Mouse (Mus musculus) layer of hippocampus, adult 9-11 months (tissue): ENCODE data around the gene Nfe2l2.

ENCODE experiments used
- DNase-seq: peaks from one replicate; pipeline ENCODE4 v3.0.0; 2022

Gene Nfe2l2

GRCm38 (mm10) chr2:75682978-75683709 lies 21.3 kb downstream of the Nfe2l2 start:
- DNase-seq: peak; percentile 74

GRCm38 (mm10) chr2:75681439-75681838 lies 23.0 kb downstream of the Nfe2l2 start:
- no peak for DNase-seq

DNA sequence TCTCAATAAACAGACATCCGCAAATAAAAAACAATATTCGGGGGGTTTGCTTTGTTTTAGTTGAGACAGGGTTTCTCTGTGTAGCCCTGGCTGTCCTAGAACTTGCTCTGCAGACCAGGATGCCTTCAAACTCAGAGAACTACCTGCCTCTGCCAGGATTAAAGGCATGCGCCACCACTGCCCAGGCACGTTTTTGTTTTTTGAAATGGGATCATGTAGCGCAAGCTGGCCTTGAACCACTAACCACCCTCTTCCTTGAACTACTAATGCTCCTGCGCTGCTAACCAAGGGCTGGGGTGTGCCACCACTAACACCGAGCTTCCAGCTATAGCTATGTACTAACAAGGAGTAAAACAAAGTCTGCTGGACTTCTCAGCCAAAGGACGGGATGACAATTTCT lies 24.5 kb downstream of the Nfe2l2 start:
- DNase-seq: no peak

GRCm38 (mm10) chr2:75676567-75676966 lies 27.9 kb downstream of the Nfe2l2 start:
- DNase-seq: no peak

DNA sequence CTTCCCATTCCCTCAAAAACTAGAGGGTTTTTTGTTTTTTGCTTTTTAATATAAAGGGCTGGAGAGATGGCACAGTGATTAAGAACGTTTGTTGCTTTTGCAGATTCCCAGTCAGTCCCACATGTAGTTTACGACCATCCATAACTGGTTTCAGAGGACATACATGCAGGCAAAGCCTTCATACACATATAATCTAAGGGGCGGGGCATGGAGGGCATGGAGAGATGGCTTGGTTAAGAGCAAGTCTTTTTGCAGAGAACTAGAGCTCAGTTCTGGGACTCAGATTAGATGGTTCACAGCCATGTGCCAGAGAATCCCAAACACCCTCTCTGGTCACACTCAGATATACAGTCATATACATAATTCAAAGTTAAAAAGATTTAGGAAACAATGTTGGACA lies 31.9 kb downstream of the Nfe2l2 start:
- DNase-seq: no peak

- DNase-seq: no peak
Observed at GRCm38 (mm10) chr2:75671337-75671660, 33.1 kb downstream of the Nfe2l2 start.

- no peak for DNase-seq
Observed at GRCm38 (mm10) chr2:75670446-75671336, 33.8 kb downstream of the Nfe2l2 start.

DNA sequence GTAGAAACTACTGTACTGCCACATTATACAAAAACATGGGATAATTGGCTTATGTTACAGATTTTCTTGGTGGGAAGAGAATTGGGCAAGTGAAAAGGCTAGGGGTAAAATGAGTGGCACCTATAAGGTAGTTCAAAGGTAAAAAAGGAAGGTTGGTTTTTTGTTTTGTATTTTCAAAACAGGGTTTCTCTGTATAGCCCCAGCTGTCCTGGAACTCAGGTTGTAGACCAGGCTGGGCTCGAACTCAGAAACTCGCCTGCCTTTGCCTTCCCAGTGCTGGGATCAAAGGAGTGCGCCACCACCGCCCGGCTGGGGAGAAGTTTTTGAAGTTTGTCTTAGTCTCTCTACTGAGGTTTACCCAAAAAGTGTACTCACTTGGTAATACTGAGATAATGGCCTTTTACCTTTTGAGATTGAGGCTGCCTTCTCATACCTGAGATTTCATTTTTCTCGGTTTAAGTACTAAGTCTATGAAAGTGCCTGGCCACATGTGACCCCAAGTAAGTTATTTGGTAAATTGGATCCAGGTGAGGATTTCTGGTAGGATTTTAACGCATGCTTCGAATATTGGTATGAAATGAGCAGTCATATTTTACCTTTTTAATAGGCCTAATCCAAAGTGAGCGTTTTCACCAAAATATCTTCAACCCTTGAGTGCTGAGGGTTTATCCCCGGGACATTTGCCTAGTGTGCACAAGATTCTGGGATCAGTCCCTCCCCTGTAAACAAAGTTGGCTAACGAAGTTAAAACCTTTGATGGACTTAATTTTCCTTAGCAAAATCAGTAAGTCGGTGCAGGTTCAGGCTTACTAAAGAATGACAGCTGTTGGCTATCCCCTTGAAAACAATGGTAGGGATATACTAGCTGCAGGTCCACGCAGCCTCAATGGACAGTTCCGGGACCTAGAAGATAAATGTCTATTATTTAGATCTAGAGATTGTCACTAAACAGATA lies 34.7 kb downstream of the Nfe2l2 start:
- no peak for DNase-seq

- DNase-seq: no peak
Observed at GRCm38 (mm10) chr2:75661106-75661505, 43.3 kb downstream of the Nfe2l2 start.

DNA sequence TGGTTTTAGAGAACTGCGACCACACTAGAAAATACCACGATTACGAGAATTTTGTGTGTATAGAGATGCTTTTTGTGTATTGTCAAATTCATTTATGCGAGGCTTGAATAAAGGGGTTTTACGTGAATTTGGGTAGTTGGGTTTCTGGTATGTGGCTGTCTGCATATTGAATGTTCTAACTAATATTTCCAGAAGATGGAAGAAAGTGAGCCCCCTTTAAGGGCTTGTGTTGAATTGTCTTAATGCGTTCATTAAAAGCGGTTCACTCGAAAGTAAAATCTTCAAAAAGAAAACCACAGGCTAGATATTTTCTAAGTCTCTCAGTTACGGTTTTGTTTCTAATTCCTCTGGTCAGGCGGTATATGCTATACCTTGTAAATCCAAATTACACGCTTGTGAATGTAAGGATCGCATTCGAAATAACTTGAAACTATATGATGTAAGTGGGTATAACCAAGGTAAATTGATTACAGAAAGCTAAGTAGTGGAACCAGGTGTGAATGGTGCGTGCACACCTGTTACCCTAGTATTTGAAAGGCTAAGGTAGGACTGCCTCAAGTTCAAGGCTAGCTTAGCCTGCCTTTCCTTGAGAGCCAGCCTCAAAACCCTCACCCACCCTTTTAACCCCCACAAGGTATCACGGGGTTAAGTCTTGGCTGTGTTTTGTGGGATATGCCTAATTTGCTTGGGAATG lies 44.0 kb downstream of the Nfe2l2 start:
- no peak for DNase-seq

DNA sequence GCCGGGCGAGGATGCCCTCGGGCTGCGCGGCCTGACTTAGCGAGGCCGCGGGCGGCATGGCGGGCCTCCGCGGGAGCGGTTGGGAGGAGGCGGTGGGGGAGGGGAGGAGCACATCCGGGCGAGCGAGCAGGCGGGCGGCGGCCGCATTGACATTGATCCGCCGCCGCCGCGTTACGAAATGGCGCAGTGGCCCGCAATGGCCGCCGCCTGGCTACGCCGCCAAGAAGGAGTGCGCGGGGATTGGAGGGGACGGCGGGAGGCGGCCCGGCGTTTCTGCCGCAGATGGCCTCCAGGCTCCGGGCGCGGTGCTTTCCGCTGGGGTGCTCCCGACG lies 44.8 kb downstream of the Nfe2l2 start:
- peak; percentile 92 for DNase-seq

- DNase-seq: peak; percentile 99
Observed at GRCm38 (mm10) chr2:75658727-75659628, 45.5 kb downstream of the Nfe2l2 start, which contains the start of gene Hnrnpa3. Gene Hnrnpa3 (plus strand): TSS chr2:75659261.

- DNase-seq: no peak
Observed at GRCm38 (mm10) chr2:75657907-75658691, 46.3 kb downstream of the Nfe2l2 start.

DNA sequence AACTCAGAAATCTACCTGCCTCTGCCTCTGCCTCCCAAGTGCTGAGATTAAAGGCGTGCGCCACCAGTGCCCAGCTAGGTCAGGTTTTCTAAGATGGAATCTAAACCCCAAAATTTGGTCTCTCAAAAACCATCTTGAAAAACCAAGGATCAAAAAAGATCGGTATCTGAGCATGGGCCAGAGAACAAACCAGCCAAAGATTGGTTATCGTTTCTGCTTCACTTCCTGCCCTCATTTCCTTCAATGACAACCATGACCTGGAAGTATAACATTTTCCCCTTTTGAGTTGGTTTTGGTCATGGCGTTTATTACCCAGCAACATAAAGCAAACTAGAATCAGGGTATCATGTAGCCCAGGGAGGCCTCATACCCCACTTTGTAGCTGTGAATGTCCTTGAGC lies 47.5 kb downstream of the Nfe2l2 start:
- DNase-seq: no peak

- no peak for DNase-seq
Observed at GRCm38 (mm10) chr2:75654679-75655078, 49.8 kb downstream of the Nfe2l2 start.

DNA sequence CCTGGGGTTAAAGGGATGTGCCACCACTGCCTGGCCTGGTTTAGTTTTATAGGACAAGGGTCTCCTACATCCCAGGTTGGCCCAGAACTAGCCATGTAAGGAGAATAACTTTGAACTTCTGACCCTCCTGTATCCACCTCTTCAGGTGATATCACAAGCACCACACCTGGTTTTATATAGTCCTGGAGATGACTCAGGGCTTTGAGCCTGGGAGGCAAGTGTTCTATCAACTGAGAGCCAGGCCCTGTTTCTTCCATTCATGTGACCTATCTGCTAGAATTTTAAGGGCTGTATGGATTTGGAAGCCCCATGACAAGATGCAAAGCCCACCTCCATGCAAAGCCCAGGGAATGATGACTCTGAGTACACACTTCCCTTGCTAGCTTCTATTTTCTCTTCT lies 51.3 kb downstream of the Nfe2l2 start:
- no peak for DNase-seq

GRCm38 (mm10) chr2:75650437-75650836 lies 54.0 kb downstream of the Nfe2l2 start:
- no peak for DNase-seq

DNA sequence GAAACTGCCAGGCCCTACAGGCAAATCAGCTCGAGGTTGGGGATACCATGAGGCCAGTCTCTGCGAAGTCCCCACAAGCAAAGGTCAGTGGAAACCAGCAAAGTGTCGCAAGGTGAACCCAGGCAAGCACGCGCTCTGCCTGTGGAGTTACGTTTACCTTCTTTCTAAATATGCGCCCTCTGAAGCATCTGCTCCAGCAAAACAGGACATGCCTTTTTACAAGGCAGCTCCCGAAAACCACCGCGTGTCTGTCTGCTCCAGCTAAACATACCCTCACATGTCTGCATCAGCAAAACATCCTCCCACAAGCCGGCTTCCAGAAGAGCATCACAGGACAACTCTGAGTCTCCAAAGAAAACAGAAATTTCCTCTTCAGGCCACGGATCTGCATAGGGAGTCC lies 59.2 kb downstream of the Nfe2l2 start:
- no peak for DNase-seq

GRCm38 (mm10) chr2:75643950-75644349 lies 60.5 kb downstream of the Nfe2l2 start:
- DNase-seq: no peak

DNA sequence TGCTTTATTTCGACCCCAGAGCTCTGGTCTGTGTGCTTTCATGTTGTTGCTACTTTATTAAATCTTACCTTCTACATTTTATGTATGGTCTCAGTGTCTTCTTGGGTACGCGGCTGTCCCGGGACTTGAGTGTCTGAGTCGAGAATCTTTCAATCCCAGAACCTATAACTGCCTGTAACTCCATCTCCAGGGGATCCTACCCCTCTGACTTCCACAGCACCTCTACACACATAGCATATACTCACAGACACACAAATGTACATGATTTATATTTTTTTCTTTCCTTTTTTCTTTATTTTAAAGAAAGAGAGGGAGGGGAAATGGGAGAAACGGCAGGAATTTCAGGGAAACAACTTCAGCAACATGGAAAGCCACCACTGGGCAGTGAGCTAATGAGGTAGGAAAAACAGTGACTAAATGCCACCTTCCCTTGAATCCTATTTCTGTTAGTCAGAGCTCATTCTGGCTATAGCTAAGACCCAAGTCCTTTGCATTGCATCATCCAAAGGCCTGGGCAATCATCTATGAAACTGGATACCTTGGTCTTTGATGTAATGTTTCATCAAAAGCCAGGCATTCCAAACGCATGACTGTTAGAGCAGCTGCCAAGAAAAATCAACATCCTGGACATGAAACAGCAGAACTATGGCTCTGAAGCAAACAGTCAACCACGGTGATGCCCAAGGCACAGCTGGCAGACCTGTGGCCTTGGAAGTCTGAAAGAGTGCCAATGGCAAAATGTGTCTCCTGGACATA lies 61.5 kb downstream of the Nfe2l2 start:
- no peak for DNase-seq
